ENCODE assay signal across 26 mouse cellular contexts in genomic region chr6:138552144-138552543, GRCm38 (mm10). TPM values are rescaled to one million over a fixed set of nuclear protein-coding genes. Genes with fewer than 3 reads are reported as not detected.
A peak's percentile ranks its signal among the peaks of the same experiment; 100 is the strongest.
DNase-seq lines count a peak whose midpoint lies in the region; ATAC-seq lines count a peak whose summit lies in the region.
"Had no signal": no experiment of that assay in that cellular context is flagged by ENCODE, and none has a peak within 500 bp of the region (broad histone marks: within the 10 kb centered on the region; RNA-seq: fewer than 3 reads in every experiment).

No protein-coding gene starts in this region.

- intact Hi-C loops in left cerebral cortex, postnatal 25 days (cut with DNase I): no loop called here

- no peaks in the 10 kb centered on the region for H3K36me3 ChIP-seq in lung, embryonic 16.5 days (ENCODE audit: control insufficient read depth, insufficient read depth, low read length)
- H3K36me3 ChIP-seq: embryonic facial prominence, embryonic 12.5 days; G1E; heart, embryonic 15.5 days; hindbrain, embryonic 13.5 days had no signal

- H3K4me3 ChIP-seq in lung, embryonic 16.5 days (ENCODE audit: low read length): no peak overlapping the region
- H3K4me3 ChIP-seq: embryonic facial prominence, embryonic 12.5 days; forebrain, embryonic 13.5 days; heart, adult 2 months; heart, embryonic 15.5 days; hindbrain, embryonic 13.5 days had no signal

- peak; percentile 38; the same call in 1 of the 2 replicates for ATAC-seq in lung, embryonic 16.5 days (ENCODE audit: low read depth)
- ATAC-seq: CD4-positive, CD25-positive, alpha-beta regulatory T cell, adult 4 months; forebrain, embryonic 13.5 days; forebrain, postnatal 0 days; hindbrain, postnatal 0 days had no signal

- H3K9me3 ChIP-seq in lung, embryonic 16.5 days (ENCODE audit: control insufficient read depth, low read length): no peaks in the 10 kb centered on the region
- H3K9me3 ChIP-seq: embryonic facial prominence, embryonic 12.5 days; forebrain, embryonic 13.5 days; heart, embryonic 15.5 days; hindbrain, embryonic 13.5 days had no signal

- H3K27ac ChIP-seq in lung, embryonic 16.5 days (ENCODE audit: low read length): no peak overlapping the region
- H3K27ac ChIP-seq: forebrain, embryonic 13.5 days; heart, adult 2 months; heart, embryonic 15.5 days; hindbrain, embryonic 13.5 days; hindbrain, postnatal 0 days had no signal

- peak; percentile 12 for DNase-seq in embryo, embryonic 10.5 days (ENCODE audit: low spot score)
- no peak for DNase-seq in embryo, embryonic 10 days (ENCODE audit: low spot score)
- peak; percentile 2 to 5 for DNase-seq in kidney, postnatal 4 days
- DNase-seq in kidney, adult 8-10 months: no peak
- no peak for DNase-seq in lung, postnatal 25 days (ENCODE audit: low spot score)
- no peak for DNase-seq in left cerebral cortex, postnatal 25 days (ENCODE audit: low spot score in 2 of 2)
- DNase-seq: adrenal gland, adult 8-10 months; adrenal gland, postnatal 36 days; B cell, adult 2 months; cerebellum, adult 2 months; cerebellum, postnatal 10 days; forebrain, postnatal 0 days; gastrocnemius, postnatal 14 days; heart, adult 2 months; heart, postnatal 14 days had no signal

- H3K4me2 ChIP-seq in lung, embryonic 16.5 days (ENCODE audit: low read depth, low read length): no peak overlapping the region
- H3K4me2 ChIP-seq: embryonic facial prominence, embryonic 12.5 days; forebrain, embryonic 13.5 days; heart, embryonic 11.5 days; heart, embryonic 15.5 days; hindbrain, embryonic 13.5 days had no signal

- no peaks in the 10 kb centered on the region for H3K27me3 ChIP-seq in lung, embryonic 16.5 days (ENCODE audit: control insufficient read depth, insufficient read depth, low read depth, low read length)
- H3K27me3 ChIP-seq: embryonic facial prominence, embryonic 12.5 days; forebrain, embryonic 13.5 days; heart, embryonic 15.5 days; hindbrain, embryonic 13.5 days had no signal

- 30% methylated on average over 7 of the region's 7 CpGs for WGBS in lung, embryonic 16.5 days

- no peaks in the 10 kb centered on the region for H3K4me1 ChIP-seq in lung, embryonic 16.5 days (replicated peaks; ENCODE audit: control insufficient read depth, insufficient read depth, low read length)
- H3K4me1 ChIP-seq: forebrain, embryonic 13.5 days; heart, embryonic 15.5 days; hindbrain, embryonic 13.5 days had no signal

- no peak overlapping the region for H3K9ac ChIP-seq in lung, embryonic 16.5 days (ENCODE audit: low read length)
- H3K9ac ChIP-seq: embryonic facial prominence, embryonic 12.5 days; forebrain, embryonic 13.5 days; forebrain, postnatal 0 days; heart, embryonic 15.5 days; hindbrain, embryonic 13.5 days had no signal

RNA-seq across cellular contexts. Expression of gene Lmo3, which starts 29.6 kb away (rescaled TPM):
- 1.6 and 1.8 TPM in 2 replicates for polyA plus RNA-seq in lung, embryonic 16.5 days (2015; fragmentation: Nextera tagmentation; extraction: Ambion mirVana)
- total RNA-seq in left cerebral cortex, postnatal 25 days (2021): 100 to 1,000 TPM; 147 to 190 TPM
- total RNA-seq: gastrocnemius, postnatal 14 days; heart, adult 2 months; heart, postnatal 14 days; hematopoietic stem cell, adult 5-6 weeks had no signal
- polyA plus RNA-seq: CD4-positive, CD25-positive, alpha-beta regulatory T cell, adult 4 months; G1E; gonadal fat pad, adult 2 months had no signal

Comparison
In these comparisons a context has a peak if more than half of its experiments do, and no peak if none do; other contexts are left out.
1. DNase-seq: peak in embryo, embryonic 10.5 days (single experiment) and kidney, postnatal 4 days (2 of 2); none in embryo, embryonic 10 days (single experiment), kidney, adult 8-10 months (0 of 2), lung, postnatal 25 days (single experiment) and left cerebral cortex, postnatal 25 days (0 of 2).